Mouse (Mus musculus) left cerebral cortex, adult 8-10 months (tissue): ENCODE data around the gene Il1b. TPM values are rescaled to one million over a fixed set of nuclear protein-coding genes. Genes with fewer than 3 reads are reported as not detected.
A peak's percentile ranks its signal among the peaks of the same experiment; 100 is the strongest.

Experiments used
- DNase-seq, 2 experiments: peaks; one replicate each; pipeline ENCODE4 v3.0.0; 2022; ENCODE audit warnings: low spot score in 2 of 2
- total RNA-seq, 4 experiments: library from RNA; stranded (reverse); gene quantifications; 2 replicates each; pipeline ENCODE4 v1.2.4; 2022

Il1b gene
- total RNA-seq = under 1 TPM; 0.36 to 0.81 (median 0.56) TPM

DNA sequence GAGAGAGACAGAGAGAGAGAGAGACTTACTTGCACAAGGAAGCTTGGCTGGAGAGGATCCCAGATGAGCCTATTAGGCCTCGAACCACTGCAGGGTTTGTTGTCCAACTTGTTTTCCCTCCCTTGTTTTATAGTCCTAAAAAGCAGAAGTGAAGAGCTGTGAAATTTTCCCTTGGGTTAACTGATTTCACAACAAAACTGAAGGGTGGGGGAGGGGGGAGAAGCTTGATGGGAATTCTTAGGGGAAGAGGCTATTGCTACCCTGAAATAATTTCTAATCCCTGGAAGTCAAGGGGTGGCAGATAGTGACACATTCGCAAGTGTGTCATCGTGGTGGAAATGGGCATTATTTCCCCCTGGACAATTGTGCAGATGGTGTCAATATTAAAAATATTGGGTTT lies at the start of gene Il1b:
Gene Il1b, minus strand, starts transcription at position 101 of the 400 bp plus-strand sequence.
- DNase-seq = no peak

DNA sequence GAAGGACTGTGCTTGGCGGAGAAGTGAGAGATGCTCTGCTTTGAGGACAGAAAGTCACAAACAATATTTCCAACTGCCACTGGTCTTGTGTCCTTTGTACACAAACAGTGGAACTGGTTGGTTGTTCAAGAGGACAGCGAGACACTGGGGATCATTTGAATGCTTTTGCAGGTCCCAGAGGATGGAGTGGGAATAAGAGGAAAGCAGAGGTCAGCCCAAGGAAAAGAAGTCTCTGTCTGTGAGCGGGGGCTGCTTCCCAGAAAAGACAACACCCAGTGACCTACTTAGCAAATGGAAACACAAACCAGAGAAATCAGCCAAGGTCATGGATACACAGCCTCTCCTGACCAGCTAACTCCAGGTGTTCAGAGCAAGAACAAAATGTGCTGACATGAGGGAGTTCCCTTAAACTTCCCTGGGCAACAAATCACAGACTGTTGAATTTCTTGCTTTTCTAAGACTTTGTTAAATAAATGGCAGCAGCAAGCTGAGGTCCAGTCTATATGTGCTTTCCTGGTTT lies 48.5 kb upstream of the Il1b start:
- no peak for DNase-seq

DNA sequence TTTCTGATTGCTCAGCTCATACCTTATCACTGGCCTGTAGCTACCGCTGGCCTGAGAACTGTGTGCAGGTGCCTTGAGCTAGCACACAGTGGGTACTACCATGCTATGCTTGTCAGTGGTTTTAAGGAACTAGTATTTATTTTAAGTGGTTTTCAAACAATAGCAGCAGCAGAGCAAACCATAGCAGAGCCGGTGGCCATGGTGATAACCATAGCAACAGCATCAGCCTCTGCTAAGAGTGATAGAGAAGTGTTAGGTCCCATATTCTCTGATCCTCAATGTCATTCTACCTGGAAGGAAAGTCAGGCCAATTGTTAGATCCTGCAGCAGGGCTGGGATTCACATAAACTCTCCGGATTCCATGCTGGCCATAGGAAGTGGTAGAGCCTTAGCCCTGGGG lies 43.7 kb upstream of the Il1b start:
- no peak for DNase-seq

DNA sequence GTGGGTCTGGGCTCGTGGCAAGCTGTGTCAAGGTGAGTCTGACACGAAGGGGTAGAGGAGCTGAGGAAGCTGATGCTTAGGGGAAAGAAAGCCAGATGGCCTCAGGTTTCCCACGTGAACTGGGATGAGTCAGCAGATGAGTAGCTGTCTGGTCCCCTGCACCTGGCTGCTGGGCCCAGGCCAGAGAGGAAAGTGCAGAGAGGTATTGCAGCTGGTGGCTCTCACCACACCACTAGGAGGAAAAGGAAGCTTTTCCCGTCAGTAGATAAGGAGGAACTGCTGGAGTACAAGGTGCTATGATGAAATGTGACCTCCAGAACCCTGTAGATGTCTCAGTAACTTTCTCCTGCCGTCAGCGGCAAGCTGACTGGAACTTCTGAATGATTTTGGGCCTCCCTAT lies 42.5 kb upstream of the Il1b start:
- peak in 1 of 2 experiments; percentile 38 for DNase-seq

- DNase-seq = no peak
These were observed 40.7 kb upstream of the Il1b start for GRCm38 (mm10) chr2:129411651-129412050.

- no peak for DNase-seq
These were observed 39.4 kb upstream of the Il1b start for GRCm38 (mm10) chr2:129410344-129410743.

DNA sequence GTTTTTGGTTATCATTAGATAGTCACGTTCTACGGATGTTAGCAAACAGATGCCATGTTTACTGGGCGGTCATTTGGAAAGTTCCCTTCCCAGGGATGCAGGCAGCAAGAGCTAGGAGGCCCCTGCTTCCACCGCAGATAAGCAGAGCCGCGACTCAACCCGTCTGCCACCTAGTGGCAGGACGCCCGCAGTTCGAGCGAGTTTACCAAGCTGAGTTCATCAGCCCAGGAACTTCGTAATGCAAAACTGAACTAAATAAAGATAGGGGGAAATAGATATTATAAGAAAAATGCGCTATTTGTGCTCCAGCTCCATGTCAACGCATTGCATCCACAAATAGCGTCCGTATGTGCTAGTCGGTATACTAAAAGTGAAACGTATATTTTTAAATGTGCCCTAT lies 37.5 kb upstream of the Il1b start:
- DNase-seq = peak; percentile 70 to 84

GRCm38 (mm10) chr2:129407596-129407995 lies 36.7 kb upstream of the Il1b start:
- no peak for DNase-seq

GRCm38 (mm10) chr2:129406508-129406907 lies 35.6 kb upstream of the Il1b start:
- no peak for DNase-seq

DNA sequence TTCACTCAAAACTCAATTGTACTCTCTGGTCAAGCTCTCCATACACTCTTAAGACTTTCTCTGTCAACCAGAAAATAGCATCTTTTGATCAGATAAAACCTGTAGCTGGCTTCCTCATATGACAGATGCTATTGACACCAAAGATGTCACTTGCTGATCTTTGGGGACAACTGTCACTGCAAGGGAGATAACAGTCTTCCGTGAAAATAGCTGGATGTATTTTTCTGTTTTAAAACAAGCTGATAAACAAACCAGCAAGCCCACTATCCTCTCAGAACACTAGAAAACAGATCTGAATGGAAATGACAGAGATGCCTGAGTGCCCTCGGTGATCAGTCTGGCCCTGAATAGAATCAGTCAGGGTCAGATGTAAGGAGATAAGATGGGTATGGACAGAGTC lies 32.8 kb upstream of the Il1b start:
- DNase-seq = no peak

GRCm38 (mm10) chr2:129402330-129402729 lies 31.4 kb upstream of the Il1b start:
- no peak for DNase-seq

DNA sequence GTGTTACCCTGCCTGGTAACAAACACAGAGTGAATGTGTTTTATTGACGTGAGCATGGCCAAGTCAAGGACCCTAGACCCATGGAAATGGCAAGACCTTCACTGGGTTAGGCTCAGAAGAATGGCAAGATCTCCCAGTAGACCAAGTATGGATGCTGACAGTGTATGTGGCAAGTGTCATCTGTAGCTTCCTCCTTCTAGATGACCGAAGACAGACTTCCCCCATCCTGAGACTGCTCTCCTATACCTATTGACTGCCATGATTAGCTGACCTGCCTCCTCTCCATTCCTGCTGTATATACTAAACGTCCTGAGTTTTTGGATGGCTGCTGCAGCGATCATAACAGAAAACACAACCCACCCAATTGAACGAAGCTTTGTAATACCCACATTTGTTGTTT lies 30.9 kb upstream of the Il1b start:
- no peak for DNase-seq

- no peak for DNase-seq
These were observed 27.2 kb upstream of the Il1b start for GRCm38 (mm10) chr2:129398176-129398575.

DNA sequence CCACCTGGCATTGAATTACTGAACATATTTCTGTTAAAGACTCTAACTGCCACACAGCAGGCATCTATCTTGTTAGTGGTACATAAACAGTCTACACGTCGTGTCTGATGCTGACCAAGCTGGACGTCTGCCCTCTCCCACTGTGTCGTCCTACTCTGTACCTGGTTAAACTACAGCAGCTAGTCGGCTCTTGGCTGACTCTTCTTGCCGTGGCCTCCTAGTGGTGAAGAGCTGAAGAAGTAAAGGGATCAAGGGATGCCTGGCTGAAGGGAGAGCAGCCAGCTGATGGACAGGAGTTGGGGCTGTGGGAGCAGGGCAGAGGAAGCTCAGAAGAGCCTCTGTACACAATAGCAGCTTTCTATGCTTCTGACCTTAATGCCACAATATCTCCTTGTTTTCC lies 22.6 kb upstream of the Il1b start:
- DNase-seq = no peak

GRCm38 (mm10) chr2:129390161-129390560 lies 19.2 kb upstream of the Il1b start:
- DNase-seq = no peak

- no peak for DNase-seq
These were observed 18.4 kb upstream of the Il1b start for GRCm38 (mm10) chr2:129389323-129389722.

GRCm38 (mm10) chr2:129385331-129385730 lies 14.4 kb upstream of the Il1b start:
- DNase-seq = no peak

- DNase-seq = no peak
These were observed 13.3 kb upstream of the Il1b start for GRCm38 (mm10) chr2:129384272-129384660.

- DNase-seq = no peak
These were observed 12.8 kb upstream of the Il1b start for GRCm38 (mm10) chr2:129383512-129384271.

GRCm38 (mm10) chr2:129380746-129381474 lies 10.0 kb upstream of the Il1b start:
- DNase-seq = no peak

DNA sequence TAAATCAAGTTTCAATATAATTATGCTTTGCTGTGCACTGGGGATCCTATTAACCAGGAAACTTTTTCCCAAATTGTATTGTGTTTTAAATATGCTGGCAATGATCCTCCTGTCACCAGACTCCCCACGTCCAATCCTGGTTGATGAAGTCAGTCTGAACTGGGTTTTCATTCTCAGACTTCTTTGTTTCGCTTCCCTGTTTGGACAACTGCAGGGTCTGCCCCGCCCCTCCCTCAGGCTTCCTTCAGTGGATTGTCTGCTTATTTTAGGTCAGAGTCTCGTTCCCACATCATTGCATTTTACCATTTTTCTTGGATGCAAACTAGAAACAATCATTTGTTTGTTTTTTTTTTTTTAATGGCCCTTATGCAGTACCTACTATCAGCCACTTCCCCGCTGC lies 9.3 kb upstream of the Il1b start:
- no peak for DNase-seq

- DNase-seq = no peak
These were observed 2.4 kb upstream of the Il1b start for GRCm38 (mm10) chr2:129373307-129373706.

DNA sequence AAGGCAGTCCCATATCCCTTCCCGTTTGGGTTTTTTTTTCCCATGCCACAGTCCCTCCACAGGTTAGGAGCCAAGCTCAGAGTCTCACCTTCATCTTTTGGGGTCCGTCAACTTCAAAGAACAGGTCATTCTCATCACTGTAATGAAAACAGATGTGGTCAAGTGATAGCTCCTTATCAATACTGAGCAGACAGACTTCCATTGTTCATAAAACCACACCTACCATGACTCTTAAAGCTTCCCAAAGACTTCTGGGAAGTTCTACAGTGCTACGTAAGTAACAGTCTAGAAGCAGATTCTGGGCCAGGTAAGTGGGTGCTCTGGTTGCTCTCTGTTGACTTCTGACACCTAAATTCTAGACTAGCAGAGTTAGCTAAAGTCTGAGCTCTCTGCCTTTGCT lies 1.3 kb downstream of the Il1b start:
- no peak for DNase-seq
